Mouse (Mus musculus) forebrain, embryonic 16.5 days (tissue): ENCODE results near the gene Clps. TPM values are rescaled to one million over a fixed set of nuclear protein-coding genes. Genes with fewer than 3 reads are reported as not detected.

Experiments
- ATAC-seq: fragments of 200-750 bp; cut with Nextera tagmentation; 2 replicates; pipeline ENCODE4 v1.8.0; 2017; ENCODE audit warnings: mild to moderate bottlenecking, moderate library complexity
- H3K27ac ChIP-seq: fragments of 300-500 bp; sonication (generic); 2 replicates; pipeline ENCODE4 v1.5.1; 2014; ENCODE audit warnings: low read length, control low read depth
- H3K27me3 ChIP-seq: fragments of 300-500 bp; sonication (generic); replicated peaks from 2 replicates; pipeline ENCODE4 v1.6.1; 2014; ENCODE audit warnings: low read length; ENCODE audit not compliant: control insufficient read depth, insufficient read depth
- H3K36me3 ChIP-seq: fragments of 300-500 bp; sonication (generic); 2 replicates; pipeline ENCODE4 v1.6.1; 2014; ENCODE audit not compliant: control insufficient read depth, insufficient read depth
- H3K4me1 ChIP-seq: fragments of 300-500 bp; sonication (generic); replicated peaks from 2 replicates; pipeline ENCODE4 v1.6.1; 2014; ENCODE audit warnings: low read length; ENCODE audit not compliant: control insufficient read depth, insufficient read depth
- H3K4me2 ChIP-seq: fragments of 300-500 bp; sonication (generic); 2 replicates; pipeline ENCODE4 v1.6.1; 2014; ENCODE audit warnings: mild to moderate bottlenecking, low read length, control low read depth
- H3K4me3 ChIP-seq: fragments of 300-500 bp; sonication (generic); replicated peaks from 2 replicates; pipeline ENCODE4 v1.5.1; 2014; ENCODE audit warnings: mild to moderate bottlenecking, low read length, control low read depth
- H3K9ac ChIP-seq: fragments of 300-500 bp; sonication (generic); replicated peaks from 2 replicates; pipeline ENCODE4 v1.6.1; 2014; ENCODE audit warnings: low read depth, low read length, control low read depth
- H3K9me3 ChIP-seq: fragments of 300-500 bp; sonication (generic); 2 replicates; pipeline ENCODE4 v1.6.1; 2016; ENCODE audit warnings: low read length; ENCODE audit not compliant: control insufficient read depth
- WGBS: fragments of 180-500 bp; shearing (Covaris S2); extraction: QIAGEN DNeasy Blood & Tissue Kit; methylation state at CpG from one replicate; pipeline ENCODE4 v1.1.7; 2014; 5-methylcytosine and 5-hydroxymethylcytosine counted together
- polyA plus RNA-seq: library from polyadenylated mRNA; unstranded; fragments of >200 nt; fragmentation: Nextera tagmentation; extraction: Ambion mirVana; gene quantifications from 2 replicates; pipeline ENCODE4 v1.2.1, GENCODE M21; 2015

Gene Clps
- polyA plus RNA-seq: not detected in 2 replicates

- WGBS: 97% methylated on average over 4 of the region's 4 CpGs
These were observed at the start of gene Clps for GRCm38 (mm10) chr17:28560598-28560997. Gene Clps (minus strand): TSS chr17:28560766.

GRCm38 (mm10) chr17:28609543-28609942, 49.0 kb upstream of the Clps start:
- Histone ChIP-seq H3K4me2 (no peak overlapping the region), H3K27ac (no peak overlapping the region)
- no peak for ATAC-seq

More at GRCm38 (mm10) chr17:28560598-28560997, at the start of gene Clps:
- no peak for ATAC-seq
- no peak within 1 kb of the TSS for H3K4me3 ChIP-seq
- H3K9me3 ChIP-seq: no peaks in the 10 kb centered on the region
- H3K9ac ChIP-seq: no peak within 1 kb of the TSS
- no peaks in the 10 kb centered on the region for H3K36me3 ChIP-seq
- H3K27me3 ChIP-seq: no peaks in the 10 kb centered on the region
- H3K27ac ChIP-seq: no peak within 1 kb of the TSS
- H3K4me2 ChIP-seq: no peak within 1 kb of the TSS
- H3K4me1 ChIP-seq: peaks cover 4% of the 10 kb centered on the region; the same call in 1 of the 2 replicates

GRCm38 (mm10) chr17:28601557-28602250, 41.1 kb upstream of the Clps start:
- 67% methylated on average over 9 of the region's 9 CpGs for WGBS
- ATAC-seq: no peak

More at GRCm38 (mm10) chr17:28609543-28609942, 49.0 kb upstream of the Clps start:
- no peaks in the 10 kb centered on the region for H3K4me1 ChIP-seq
- 89% methylated on average over 3 of the region's 3 CpGs for WGBS
- peaks cover 10% of the 10 kb centered on the region for H3K36me3 ChIP-seq
- H3K9ac ChIP-seq: no peak overlapping the region
- H3K9me3 ChIP-seq: no peaks in the 10 kb centered on the region
- no peaks in the 10 kb centered on the region for H3K27me3 ChIP-seq
- H3K4me3 ChIP-seq: no peak overlapping the region

GRCm38 (mm10) chr17:28600780-28601179, 40.2 kb upstream of the Clps start:
- no peaks in the 10 kb centered on the region for H3K27me3 ChIP-seq
- no peaks in the 10 kb centered on the region for H3K4me1 ChIP-seq
- peaks cover 58% of the 10 kb centered on the region for H3K36me3 ChIP-seq
- no peaks in the 10 kb centered on the region for H3K9me3 ChIP-seq
- 77% methylated on average over 5 of the region's 5 CpGs for WGBS
- ATAC-seq: no peak
- H3K4me3 ChIP-seq: no peak overlapping the region
- no peak overlapping the region for H3K27ac ChIP-seq
- H3K9ac ChIP-seq: no peak overlapping the region
- H3K4me2 ChIP-seq: no peak overlapping the region

More at GRCm38 (mm10) chr17:28601557-28602250, 41.1 kb upstream of the Clps start:
- H3K4me1 ChIP-seq: no peaks in the 10 kb centered on the region
- no peak overlapping the region for H3K27ac ChIP-seq
- H3K4me3 ChIP-seq: no peak overlapping the region
- H3K27me3 ChIP-seq: no peaks in the 10 kb centered on the region
- peaks cover 50% of the 10 kb centered on the region for H3K36me3 ChIP-seq
- H3K4me2 ChIP-seq: no peak overlapping the region
- H3K9ac ChIP-seq: no peak overlapping the region
- H3K9me3 ChIP-seq: no peaks in the 10 kb centered on the region

GRCm38 (mm10) chr17:28593965-28594364, 33.4 kb upstream of the Clps start:
- no peaks in the 10 kb centered on the region for H3K9me3 ChIP-seq
- 86% methylated on average over 4 of the region's 4 CpGs for WGBS
- H3K27me3 ChIP-seq: no peaks in the 10 kb centered on the region
- no peak overlapping the region for H3K4me3 ChIP-seq
- no peak overlapping the region for H3K9ac ChIP-seq
- H3K36me3 ChIP-seq: peaks cover 54% of the 10 kb centered on the region
- ATAC-seq: no peak
- no peak overlapping the region for H3K27ac ChIP-seq
- no peaks in the 10 kb centered on the region for H3K4me1 ChIP-seq
- no peak overlapping the region for H3K4me2 ChIP-seq

GRCm38 (mm10) chr17:28592998-28593397, 32.4 kb upstream of the Clps start:
- no peak; the same call in 1 of the 2 replicates for ATAC-seq
- no peaks in the 10 kb centered on the region for H3K4me1 ChIP-seq
- no peak overlapping the region for H3K27ac ChIP-seq
- 20% methylated on average over 4 of the region's 4 CpGs for WGBS
- H3K36me3 ChIP-seq: peaks cover 51% of the 10 kb centered on the region
- no peak overlapping the region for H3K4me2 ChIP-seq
- no peak overlapping the region for H3K4me3 ChIP-seq
- H3K27me3 ChIP-seq: no peaks in the 10 kb centered on the region
- H3K9me3 ChIP-seq: no peaks in the 10 kb centered on the region
- no peak overlapping the region for H3K9ac ChIP-seq

- Histone ChIP-seq H3K27me3 (no peaks in the 10 kb centered on the region), H3K36me3 (peaks cover 44% of the 10 kb centered on the region), H3K9me3 (no peaks in the 10 kb centered on the region), H3K9ac (no peak overlapping the region), H3K4me2 (no peak overlapping the region), H3K4me1 (no peaks in the 10 kb centered on the region), H3K4me3 (no peak overlapping the region), H3K27ac (no peak overlapping the region)
- WGBS: 95% methylated on average over 5 of the region's 5 CpGs
- no peak for ATAC-seq
These were observed 30.9 kb upstream of the Clps start for GRCm38 (mm10) chr17:28591476-28591875.

GRCm38 (mm10) chr17:28590596-28590995, 30.0 kb upstream of the Clps start:
- no peak overlapping the region for H3K9ac ChIP-seq
- H3K4me1 ChIP-seq: no peaks in the 10 kb centered on the region
- no peak overlapping the region for H3K4me2 ChIP-seq
- no peak overlapping the region for H3K4me3 ChIP-seq
- WGBS: 95% methylated on average over 3 of the region's 3 CpGs
- no peaks in the 10 kb centered on the region for H3K27me3 ChIP-seq
- H3K9me3 ChIP-seq: no peaks in the 10 kb centered on the region
- no peak overlapping the region for H3K27ac ChIP-seq
- ATAC-seq: no peak
- H3K36me3 ChIP-seq: peaks cover 36% of the 10 kb centered on the region; the same call in 1 of the 2 replicates

GRCm38 (mm10) chr17:28588591-28588990, 28.0 kb upstream of the Clps start:
- H3K27me3 ChIP-seq: no peaks in the 10 kb centered on the region
- peaks cover 32% of the 10 kb centered on the region; the same call in 1 of the 2 replicates for H3K36me3 ChIP-seq
- H3K27ac ChIP-seq: no peak overlapping the region
- no peaks in the 10 kb centered on the region for H3K9me3 ChIP-seq
- no peak overlapping the region for H3K4me2 ChIP-seq
- no peak overlapping the region for H3K4me3 ChIP-seq
- ATAC-seq: no peak
- 59% methylated on average over 2 of the region's 2 CpGs for WGBS
- H3K9ac ChIP-seq: no peak overlapping the region
- H3K4me1 ChIP-seq: no peaks in the 10 kb centered on the region
